Mouse (Mus musculus) frontal cortex, postnatal 14 days (tissue): ENCODE measurements around the gene Ldb3.

Experiments used
- DNase-seq, 2 experiments: peaks; one replicate each; pipeline ENCODE4 v3.0.0; 2022; ENCODE audit warnings: low spot score in 2 of 2

Ldb3 gene

GRCm38 (mm10) chr14:34588498-34588897 lies at the start of gene Ldb3:
TSS of gene Ldb3 (minus strand) at chr14:34588682.
- no peak for DNase-seq

- DNase-seq: no peak
Measured at GRCm38 (mm10) chr14:34635721-34636120, 47.2 kb upstream of the Ldb3 start.

- no peak for DNase-seq
Measured at GRCm38 (mm10) chr14:34635192-34635591, 46.7 kb upstream of the Ldb3 start.

GRCm38 (mm10) chr14:34632722-34633448 lies 44.4 kb upstream of the Ldb3 start:
- DNase-seq: no peak

- no peak for DNase-seq
Measured at GRCm38 (mm10) chr14:34626824-34627223, 38.3 kb upstream of the Ldb3 start.

- no peak for DNase-seq
Measured at GRCm38 (mm10) chr14:34623531-34624210, 35.2 kb upstream of the Ldb3 start.

GRCm38 (mm10) chr14:34623074-34623473 lies 34.6 kb upstream of the Ldb3 start:
- no peak for DNase-seq

GRCm38 (mm10) chr14:34620611-34621376 lies 32.3 kb upstream of the Ldb3 start:
- DNase-seq: peak in 1 of 2 experiments; percentile 16

GRCm38 (mm10) chr14:34618808-34619207 lies 30.3 kb upstream of the Ldb3 start:
- DNase-seq: no peak

GRCm38 (mm10) chr14:34616821-34617220 lies 28.3 kb upstream of the Ldb3 start:
- peak; percentile 67 to 83 for DNase-seq

GRCm38 (mm10) chr14:34615625-34616024 lies 27.1 kb upstream of the Ldb3 start:
- no peak for DNase-seq

- DNase-seq: no peak
Measured at GRCm38 (mm10) chr14:34615082-34615481, 26.6 kb upstream of the Ldb3 start.

- DNase-seq: no peak
Measured at GRCm38 (mm10) chr14:34614551-34614950, 26.1 kb upstream of the Ldb3 start.

GRCm38 (mm10) chr14:34613523-34613922 lies 25.0 kb upstream of the Ldb3 start:
- DNase-seq: no peak

GRCm38 (mm10) chr14:34612222-34612621 lies 23.7 kb upstream of the Ldb3 start:
- no peak for DNase-seq

GRCm38 (mm10) chr14:34611591-34611990 lies 23.1 kb upstream of the Ldb3 start:
- no peak for DNase-seq

GRCm38 (mm10) chr14:34601910-34602309 lies 13.4 kb upstream of the Ldb3 start:
- DNase-seq: no peak

- DNase-seq: no peak
Measured at GRCm38 (mm10) chr14:34599941-34600340, 11.5 kb upstream of the Ldb3 start, which contains the start of gene Opn4. TSS of gene Opn4 (minus strand) at chr14:34600142.

GRCm38 (mm10) chr14:34595596-34596255 lies 7.2 kb upstream of the Ldb3 start:
- DNase-seq: no peak

- no peak for DNase-seq
Measured at GRCm38 (mm10) chr14:34591741-34592535, 3.5 kb upstream of the Ldb3 start.
